Mouse (Mus musculus): Measurements from ENCODE around the gene Nt5dc2.

Gene Nt5dc2

GRCm38 (mm10) chr14:31134015-31135000, 3.5 kb downstream of the Nt5dc2 start:
- no peak for DNase-seq (ENCODE audit: low read depth, low spot score)

- DNase-seq (ENCODE audit: low read depth, low spot score) = no peak
These were observed 4.9 kb downstream of the Nt5dc2 start for GRCm38 (mm10) chr14:31135495-31136410.

- no peak for DNase-seq (ENCODE audit: low read depth, low spot score)
These were observed 5.8 kb downstream of the Nt5dc2 start for GRCm38 (mm10) chr14:31136411-31137280.

DNA sequence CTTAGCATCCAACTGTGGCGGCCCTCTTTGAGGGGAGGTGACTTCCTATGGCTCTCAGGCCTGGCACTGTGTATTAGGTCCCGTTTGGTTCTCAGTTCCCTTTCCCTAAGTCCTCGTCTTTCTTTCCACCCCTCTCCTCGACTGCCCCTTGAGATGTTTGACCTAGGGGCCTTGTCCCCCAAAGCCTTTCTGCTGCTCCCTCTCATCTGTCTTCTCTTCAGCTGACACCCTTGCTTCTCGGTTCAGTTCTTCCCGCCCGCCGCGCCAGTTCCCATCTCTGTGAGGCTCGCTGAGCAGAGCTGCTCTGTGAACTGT, 6.4 kb downstream of the Nt5dc2 start:
- DNase-seq (ENCODE audit: low read depth, low spot score) = no peak

GRCm38 (mm10) chr14:31137791-31138190, 6.9 kb downstream of the Nt5dc2 start:
- DNase-seq (ENCODE audit: low read depth, low spot score) = no peak

- no peak for DNase-seq (ENCODE audit: low read depth, low spot score)
These were observed 7.5 kb downstream of the Nt5dc2 start for GRCm38 (mm10) chr14:31138219-31138896.

- DNase-seq (ENCODE audit: low read depth, low spot score) = no peak
These were observed 8.1 kb downstream of the Nt5dc2 start for GRCm38 (mm10) chr14:31138897-31139429.

- DNase-seq (ENCODE audit: low read depth, low spot score) = peak; percentile 72
These were observed 8.8 kb downstream of the Nt5dc2 start for GRCm38 (mm10) chr14:31139666-31140065.

DNA sequence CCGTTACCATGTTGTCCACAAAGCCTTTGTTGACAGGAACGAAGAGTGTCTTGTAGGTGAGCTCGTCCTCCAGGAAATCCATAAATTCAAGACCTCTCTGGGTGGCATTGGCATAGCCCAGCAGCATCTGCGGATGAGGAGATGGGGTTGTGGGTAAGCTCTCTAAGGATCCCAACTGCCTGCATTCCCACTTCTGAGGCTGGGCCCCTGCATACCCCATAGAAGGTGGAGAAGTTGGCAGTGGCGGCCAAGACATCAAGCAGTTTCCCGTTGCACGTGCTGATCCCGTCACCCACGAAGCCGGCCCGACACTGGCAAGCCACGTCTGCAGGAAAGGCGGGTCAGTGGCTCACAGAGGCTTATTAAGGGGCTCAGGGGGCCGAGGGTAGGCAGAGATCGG, 9.3 kb downstream of the Nt5dc2 start:
- peak; percentile 10 for DNase-seq (ENCODE audit: low read depth, low spot score)

- no peak for DNase-seq (ENCODE audit: low read depth, low spot score)
These were observed 10.2 kb downstream of the Nt5dc2 start for GRCm38 (mm10) chr14:31141011-31141410.

GRCm38 (mm10) chr14:31145694-31146093, 14.8 kb downstream of the Nt5dc2 start:
- no peak for DNase-seq (ENCODE audit: low read depth, low spot score)

- no peak for DNase-seq (ENCODE audit: low read depth, low spot score)
These were observed 29.6 kb downstream of the Nt5dc2 start for GRCm38 (mm10) chr14:31160196-31161150.

DNA sequence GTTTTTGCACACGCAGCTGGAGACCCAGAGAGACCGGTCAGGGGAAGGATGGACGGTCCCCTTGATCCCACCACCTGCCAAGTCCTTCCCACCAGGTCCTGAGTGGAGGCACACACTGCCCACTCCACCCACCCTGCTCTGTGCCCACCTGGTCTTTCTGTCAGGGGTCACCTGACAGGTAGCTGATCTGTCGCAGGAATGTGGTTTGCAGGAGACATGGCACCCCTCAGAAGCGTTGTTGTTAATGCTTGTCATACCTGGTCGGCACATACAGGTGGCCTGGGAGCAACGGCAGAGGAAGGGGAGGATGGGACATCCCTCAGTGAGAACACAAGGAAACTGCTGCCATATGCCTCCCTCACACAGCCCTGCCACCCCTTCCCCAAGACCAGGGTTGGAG, 30.3 kb downstream of the Nt5dc2 start:
- no peak for DNase-seq (ENCODE audit: low read depth, low spot score)

GRCm38 (mm10) chr14:31161638-31162037, 30.8 kb downstream of the Nt5dc2 start:
- DNase-seq (ENCODE audit: low read depth, low spot score) = no peak

GRCm38 (mm10) chr14:31164067-31164466, 33.2 kb downstream of the Nt5dc2 start:
- DNase-seq (ENCODE audit: low read depth, low spot score) = no peak

DNA sequence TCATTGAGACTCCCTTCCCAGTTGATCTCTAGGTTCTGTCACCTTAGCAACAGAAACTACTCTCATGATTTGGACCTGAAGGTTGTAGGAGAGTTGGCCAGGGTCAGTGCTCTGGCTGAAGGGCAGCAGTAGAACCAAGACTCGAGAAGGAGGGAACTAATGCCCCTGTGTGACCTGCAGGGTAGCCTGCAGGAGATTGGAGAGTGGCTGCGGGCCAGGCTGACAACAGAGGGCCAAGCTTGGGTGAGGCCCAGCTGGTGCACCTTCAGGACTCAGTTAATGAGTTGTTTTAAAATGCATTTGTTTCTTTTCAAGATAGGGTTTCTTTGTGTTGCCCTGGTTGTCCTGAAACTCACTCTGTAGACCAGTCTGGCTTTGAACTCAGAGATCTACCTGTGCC, 34.2 kb downstream of the Nt5dc2 start:
- DNase-seq (ENCODE audit: low read depth, low spot score) = no peak

DNA sequence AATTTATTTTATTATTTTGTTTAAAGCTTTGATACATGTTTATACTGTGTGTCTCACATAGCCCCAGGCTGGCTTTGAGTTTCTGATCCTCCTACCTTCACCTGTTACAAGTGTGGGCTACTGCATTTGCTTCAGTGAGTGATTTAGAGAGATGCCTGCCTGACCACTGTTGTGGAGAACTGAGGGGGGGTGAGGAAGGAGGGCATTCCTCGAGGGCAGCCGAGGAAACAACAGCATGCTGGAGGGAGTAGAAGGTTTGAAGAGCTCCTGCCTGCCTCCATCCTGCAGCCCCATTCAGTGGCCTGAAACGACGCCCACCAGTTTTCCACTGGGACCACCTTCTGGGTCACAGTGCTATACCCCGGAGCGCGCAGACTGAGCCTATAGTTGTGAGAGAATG, 34.6 kb downstream of the Nt5dc2 start:
- no peak for DNase-seq (ENCODE audit: low read depth, low spot score)

DNA sequence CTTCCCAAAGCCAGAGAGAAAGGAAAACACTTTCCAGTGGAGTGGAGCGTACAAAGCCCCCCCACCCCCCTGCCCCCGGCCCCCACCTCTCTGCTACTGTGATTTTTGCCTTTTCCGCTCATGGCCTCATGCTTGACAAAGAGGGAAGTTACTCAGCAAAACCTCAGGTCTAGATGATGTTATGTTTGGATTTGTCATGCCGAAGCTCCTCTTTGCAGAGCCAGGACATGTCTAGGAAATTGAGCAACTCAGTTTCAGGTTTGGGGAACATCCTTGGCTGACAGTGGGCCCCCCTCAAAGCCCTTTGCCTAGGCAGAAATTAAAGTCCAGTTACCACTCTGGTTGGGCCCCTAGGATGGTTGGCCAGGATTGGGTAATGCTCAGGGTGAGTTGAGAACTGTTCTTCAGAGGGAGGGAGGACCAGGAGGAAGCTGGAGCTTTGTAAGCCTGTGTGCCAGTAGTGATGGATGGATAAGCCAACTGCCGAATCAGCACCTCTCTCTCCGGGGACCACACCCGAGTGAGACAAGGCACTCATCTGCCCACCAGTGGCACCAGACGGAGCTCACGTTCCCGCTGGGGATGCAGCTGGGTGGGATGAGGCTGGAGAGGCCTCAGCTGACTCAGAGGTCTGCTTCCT, 35.3 kb downstream of the Nt5dc2 start:
- peak; percentile 9 for DNase-seq (ENCODE audit: low read depth, low spot score)

GRCm38 (mm10) chr14:31166827-31167226, 36.0 kb downstream of the Nt5dc2 start:
- no peak for DNase-seq (ENCODE audit: low read depth, low spot score)

Measured in 3T3-L1 (cell line).